Mouse (Mus musculus) hindbrain, postnatal 0 days (tissue): ENCODE results near the gene Gabpb2. TPM values are rescaled to one million over a fixed set of nuclear protein-coding genes. Genes with fewer than 3 reads are reported as not detected.

Experiments used
- ATAC-seq: fragments of 200-750 bp; cut with Nextera tagmentation; 2 replicates; pipeline ENCODE4 v1.8.0; 2017; ENCODE audit warnings: mild to moderate bottlenecking, moderate TSS enrichment, moderate library complexity
- DNase-seq: peaks from one replicate; pipeline ENCODE4 v3.0.0-alpha.2; 2015; ENCODE audit warnings: low spot score
- H3K27ac ChIP-seq: fragments of 300-500 bp; sonication (generic); 2 replicates; pipeline ENCODE4 v1.5.1; 2014; ENCODE audit warnings: mild to moderate bottlenecking
- H3K27me3 ChIP-seq: fragments of 300-500 bp; sonication (generic); 2 replicates; pipeline ENCODE4 v1.6.1; 2014; ENCODE audit warnings: low read length, mixed read lengths; ENCODE audit not compliant: insufficient read depth
- H3K36me3 ChIP-seq: fragments of 300-500 bp; sonication (generic); 2 replicates; pipeline ENCODE4 v1.6.1; 2014; ENCODE audit warnings: low read length, mixed read lengths; ENCODE audit not compliant: insufficient read depth
- H3K4me1 ChIP-seq: fragments of 300-500 bp; sonication (generic); 2 replicates; pipeline ENCODE4 v1.6.1; 2014; ENCODE audit warnings: antibody characterized with exemption, low read length, mixed read lengths; ENCODE audit not compliant: insufficient read depth
- H3K4me2 ChIP-seq: fragments of 300-500 bp; sonication (generic); 2 replicates; pipeline ENCODE4 v1.6.1; 2014; ENCODE audit warnings: low read depth, mild to moderate bottlenecking, low read length, moderate library complexity, mixed read lengths
- H3K4me3 ChIP-seq: fragments of 300-500 bp; sonication (generic); 2 replicates; pipeline ENCODE4 v1.5.1; 2014; ENCODE audit warnings: low read length
- H3K9ac ChIP-seq: fragments of 300-500 bp; sonication (generic); replicated peaks from 2 replicates; pipeline ENCODE4 v1.6.1; 2014; ENCODE audit warnings: mild to moderate bottlenecking, low read length, moderate library complexity, mixed read lengths
- H3K9me3 ChIP-seq: fragments of 300-500 bp; sonication (generic); 2 replicates; pipeline ENCODE4 v1.6.1; 2016; ENCODE audit warnings: low read length, mixed read lengths
- CTCF ChIP-seq: IDR thresholded peaks from 2 replicates; pipeline ENCODE4 v1.5.1; 2016; ENCODE audit warnings: antibody characterized with exemption, control low read depth, low read depth
- WGBS: fragments of 180-500 bp; shearing (Covaris S2); extraction: QIAGEN DNeasy Blood & Tissue Kit; methylation state at CpG from one replicate; pipeline ENCODE4 v1.1.7; 2014; 5-methylcytosine and 5-hydroxymethylcytosine counted together
- polyA plus RNA-seq: library from polyadenylated mRNA; unstranded; fragments of >200 nt; fragmentation: Nextera tagmentation; extraction: Ambion mirVana; gene quantifications from 2 replicates; pipeline ENCODE4 v1.2.1, GENCODE M21; 2015
- total RNA-seq: library from RNA; depleted of rRNA; stranded (reverse); fragments of >200 nt; gene quantifications from 2 replicates; pipeline ENCODE4 v1.2.3, GENCODE M21; 2014

Gabpb2 gene
- total and polyA plus RNA-seq, 2 experiments from 2014 or later, result 2.9 to 8.6 TPM

DNA sequence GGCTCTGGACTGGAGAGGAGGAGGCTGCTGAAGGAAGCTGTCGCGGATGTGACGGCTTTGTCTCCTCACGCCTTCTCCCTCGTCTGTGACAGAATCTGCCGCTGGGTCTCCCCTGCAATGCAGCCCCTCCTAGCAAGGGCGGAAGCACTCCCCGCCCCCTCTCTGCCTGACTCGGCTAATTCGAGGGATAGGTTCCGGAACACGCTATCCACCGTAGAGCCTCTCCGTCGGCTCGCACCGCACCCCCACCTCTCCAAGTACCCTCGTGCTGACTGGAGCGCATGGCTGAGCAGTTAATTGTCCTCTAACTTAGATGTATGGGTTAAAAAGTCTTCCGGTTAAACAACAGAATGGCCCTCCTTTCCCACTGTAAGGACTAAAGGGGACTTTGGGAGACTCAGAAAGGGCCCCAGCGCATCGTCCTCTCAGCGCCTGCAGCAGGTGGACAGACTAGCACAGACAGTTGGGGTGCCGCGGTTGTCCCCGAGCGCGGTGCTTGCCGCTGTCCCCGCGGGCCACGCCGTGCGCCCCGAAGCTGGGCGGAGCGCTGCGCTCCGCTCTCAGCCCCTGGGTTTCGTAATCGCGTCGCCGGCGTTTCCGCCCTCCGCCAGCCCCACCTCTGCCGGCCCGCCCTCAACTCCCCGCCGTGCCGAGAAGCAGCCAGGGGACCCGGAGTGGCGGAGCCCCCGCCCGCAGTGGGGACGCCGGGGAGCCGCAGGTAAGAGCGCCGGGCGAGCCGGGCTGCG is 10.6 kb upstream of the Gabpb2 start, which contains the start of gene Cdc42se1:
Gene Cdc42se1 (plus strand): TSS at position 585 of the 746 bp plus-strand sequence.
- peaks cover 20% of the 10 kb centered on the region for H3K4me1 ChIP-seq
- H3K4me3 ChIP-seq, result peak within 1 kb of the TSS; percentile 57
- H3K9ac ChIP-seq, result peak within 1 kb of the TSS; percentile 82
- no peaks in the 10 kb centered on the region for H3K27me3 ChIP-seq
- TF ChIP-seq CTCF, result peak; percentile 30; the same call in 1 of the 2 replicates
- ATAC-seq, result peak; percentile 88
- peaks cover 17% of the 10 kb centered on the region; the same call in 1 of the 2 replicates for H3K36me3 ChIP-seq
- peak within 1 kb of the TSS; percentile 91 for H3K4me2 ChIP-seq
- no peaks in the 10 kb centered on the region for H3K9me3 ChIP-seq
- peak within 1 kb of the TSS; percentile 93 for H3K27ac ChIP-seq
- WGBS, result under 1% methylated on average over 57 of the region's 64 CpGs
- peak; percentile 95 for DNase-seq

DNA sequence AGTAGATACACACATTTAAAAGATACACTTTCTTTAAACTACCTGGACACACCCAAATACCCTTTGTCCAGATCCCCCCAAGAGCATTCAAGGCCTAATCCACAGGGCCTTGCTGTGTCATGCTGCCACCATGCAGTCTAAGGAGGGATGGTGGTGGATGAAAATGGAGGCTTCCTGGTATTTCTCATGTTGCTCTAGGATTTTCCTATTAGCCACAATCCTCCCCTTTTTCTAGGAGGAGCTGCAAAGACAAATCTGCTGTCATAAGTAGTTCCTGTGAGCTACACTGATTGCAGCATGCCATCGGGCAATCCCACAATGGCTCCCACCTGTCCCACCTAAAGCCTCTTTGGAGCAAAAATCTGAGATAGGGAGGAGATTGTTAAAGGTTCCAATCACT is 9.5 kb upstream of the Gabpb2 start:
- H3K27ac ChIP-seq, result peak overlapping the region; percentile 93
- peak overlapping the region; percentile 57 for H3K4me3 ChIP-seq
- H3K27me3 ChIP-seq, result no peaks in the 10 kb centered on the region
- 10% methylated on average over 1 of the region's 1 CpGs for WGBS
- DNase-seq, result peak; percentile 55
- ATAC-seq, result no peak
- H3K36me3 ChIP-seq, result peaks cover 12% of the 10 kb centered on the region; the same call in 1 of the 2 replicates
- H3K4me2 ChIP-seq, result peak overlapping the region; percentile 91
- no peaks in the 10 kb centered on the region for H3K9me3 ChIP-seq
- H3K4me1 ChIP-seq, result peaks cover 20% of the 10 kb centered on the region
- H3K9ac ChIP-seq, result peak overlapping the region; percentile 82
- TF ChIP-seq CTCF, result no peak

DNA sequence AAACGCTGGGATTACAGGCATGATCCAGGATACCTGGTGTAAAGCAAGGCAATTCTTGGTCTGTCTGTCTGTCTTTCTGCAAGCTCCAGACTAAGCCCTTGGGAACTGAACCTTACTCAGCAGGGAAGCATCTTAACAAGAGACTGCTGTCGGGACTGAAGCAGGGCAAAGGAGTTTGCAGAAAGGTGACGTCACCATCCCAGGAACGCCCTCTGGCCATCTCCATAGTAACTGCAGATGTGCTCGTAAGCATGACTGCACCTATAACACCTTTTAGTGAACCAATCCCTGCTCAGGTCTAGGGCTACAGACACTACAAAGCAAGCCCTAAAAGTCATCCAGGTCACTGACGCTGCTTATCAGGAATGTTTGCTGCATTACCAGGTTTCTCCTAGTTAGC is 6.6 kb upstream of the Gabpb2 start:
- TF ChIP-seq CTCF, result no peak
- ATAC-seq, result no peak
- no peaks in the 10 kb centered on the region for H3K4me1 ChIP-seq

DNA sequence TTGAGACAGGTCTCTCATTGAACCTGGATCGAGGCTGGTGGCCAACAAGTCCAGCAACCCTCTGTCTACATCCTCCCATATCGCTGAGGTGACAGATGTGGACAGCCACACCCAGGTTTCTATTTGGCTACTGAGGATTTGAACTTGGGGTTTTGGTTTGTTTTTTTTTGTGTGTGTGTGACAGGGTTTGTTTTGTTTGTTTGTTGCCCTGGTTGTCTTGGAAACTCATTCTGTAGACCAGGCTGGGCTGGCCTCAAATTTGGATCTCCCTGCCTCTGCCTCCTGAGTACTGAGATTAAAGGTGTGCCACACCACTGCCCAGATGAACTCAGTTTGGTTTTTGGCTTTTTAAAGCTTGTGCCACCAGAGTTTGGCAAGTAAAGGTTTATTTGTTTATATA is 5.3 kb upstream of the Gabpb2 start:
- no peak overlapping the region for H3K9ac ChIP-seq
- no peak for ATAC-seq
- peaks cover 19% of the 10 kb centered on the region; the same call in 1 of the 2 replicates for H3K36me3 ChIP-seq

More for the DNA sequence above, 6.6 kb upstream of the Gabpb2 start:
- Histone ChIP-seq H3K27me3 (no peaks in the 10 kb centered on the region), H3K27ac (0 out of 2 replicates have a peak overlapping the region, but pooled peaks have one; percentile 13), H3K36me3 (peaks cover 19% of the 10 kb centered on the region; the same call in 1 of the 2 replicates), H3K9me3 (no peaks in the 10 kb centered on the region), H3K9ac (no peak overlapping the region; the same call in 1 of the 2 replicates), H3K4me3 (no peak overlapping the region), H3K4me2 (peak overlapping the region; percentile 24)
- peak; percentile 61 for DNase-seq
- 27% methylated on average over 6 of the region's 6 CpGs for WGBS

DNA sequence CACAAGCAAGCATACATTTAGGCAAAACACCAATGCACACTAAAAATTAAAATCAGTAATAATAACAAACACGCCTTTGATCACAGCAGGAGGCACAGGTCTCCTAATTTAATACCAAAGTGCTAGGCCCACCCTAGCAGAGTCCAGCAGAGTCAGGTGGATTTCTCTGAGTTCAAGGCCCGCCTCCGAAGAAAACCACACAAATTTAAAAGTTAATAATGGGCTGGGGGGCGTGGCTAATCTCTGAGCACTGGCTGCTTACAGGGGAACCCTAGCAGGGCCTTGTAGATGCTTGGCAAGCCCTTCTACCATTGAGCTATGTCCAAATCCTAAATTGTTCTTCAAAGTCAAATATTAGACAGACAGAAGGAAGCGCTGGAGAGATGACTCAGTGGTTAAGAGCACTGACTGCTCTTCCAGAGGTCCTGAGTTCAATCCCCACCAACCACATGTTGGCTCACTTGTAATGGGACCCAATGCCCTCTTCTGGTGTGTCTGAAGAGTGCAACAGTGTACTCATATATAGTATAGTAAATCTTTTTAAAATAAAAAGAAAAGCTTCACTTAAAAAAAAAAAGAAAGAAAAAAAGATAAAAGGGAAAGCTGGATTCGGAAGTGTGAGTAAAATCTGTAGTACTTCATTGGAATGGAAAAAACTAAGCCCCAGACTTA is 886 bp upstream of the Gabpb2 start:
- no peak for TF ChIP-seq CTCF
- H3K9ac ChIP-seq, result peak overlapping the region; percentile 88; the same call in 1 of the 2 replicates
- H3K4me3 ChIP-seq, result 0 out of 2 replicates have a peak overlapping the region, but pooled peaks have one; percentile 69
- peaks cover 5% of the 10 kb centered on the region; the same call in 1 of the 2 replicates for H3K4me1 ChIP-seq
- peak overlapping the region; percentile 98 for H3K27ac ChIP-seq
- no peaks in the 10 kb centered on the region for H3K9me3 ChIP-seq
- H3K4me2 ChIP-seq, result peak overlapping the region; percentile 63
- H3K36me3 ChIP-seq, result peaks cover 27% of the 10 kb centered on the region
- ATAC-seq (no peak), DNase-seq (no peak)
- H3K27me3 ChIP-seq, result no peaks in the 10 kb centered on the region
- WGBS, result 78% methylated on average over 6 of the region's 6 CpGs

More for the DNA sequence above, 5.3 kb upstream of the Gabpb2 start:
- H3K9me3 ChIP-seq, result no peaks in the 10 kb centered on the region
- H3K27me3 ChIP-seq, result no peaks in the 10 kb centered on the region
- H3K4me3 ChIP-seq, result no peak overlapping the region
- H3K27ac ChIP-seq, result no peak overlapping the region
- H3K4me1 ChIP-seq, result no peaks in the 10 kb centered on the region
- no peak for DNase-seq
- TF ChIP-seq CTCF, result no peak
- no peak overlapping the region for H3K4me2 ChIP-seq
- WGBS, result 89% methylated on average over 2 of the region's 2 CpGs

DNA sequence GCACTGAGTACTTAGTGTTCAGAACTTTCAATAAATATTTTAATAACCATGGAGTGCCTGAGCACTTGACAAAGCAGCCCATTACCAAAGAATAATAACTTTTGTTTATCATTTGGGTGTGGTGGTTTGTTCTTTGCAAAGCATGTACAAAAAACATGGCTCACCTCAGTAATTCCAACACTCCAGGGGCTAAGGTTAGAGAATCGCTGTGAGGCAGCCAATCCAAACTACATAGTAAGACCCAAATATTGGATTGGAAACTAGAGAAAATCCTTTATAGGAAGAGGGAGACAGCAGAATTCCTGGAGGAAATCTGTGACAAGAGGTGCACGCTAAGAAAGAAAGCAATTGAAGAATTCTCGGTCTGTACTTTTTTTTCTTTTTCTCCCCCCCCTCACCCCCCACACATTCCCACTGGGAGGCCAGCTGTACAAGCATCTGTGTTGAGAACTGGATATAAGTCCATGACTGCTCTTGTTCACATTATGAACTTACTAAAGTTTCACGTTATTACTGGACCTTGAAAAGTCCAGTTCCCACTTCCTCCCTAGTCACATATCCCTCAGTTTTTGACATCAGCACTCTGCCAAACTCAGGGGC is 961 bp downstream of the Gabpb2 start:
- peaks cover 5% of the 10 kb centered on the region; the same call in 1 of the 2 replicates for H3K4me1 ChIP-seq
- H3K4me3 ChIP-seq, result peak overlapping the region; percentile 69
- peak overlapping the region; percentile 88; the same call in 1 of the 2 replicates for H3K9ac ChIP-seq
- DNase-seq (no peak), ATAC-seq (peak; percentile 33)
- H3K27ac ChIP-seq, result peak overlapping the region; percentile 98
- peak overlapping the region; percentile 63 for H3K4me2 ChIP-seq
- H3K27me3 ChIP-seq, result no peaks in the 10 kb centered on the region
- TF ChIP-seq CTCF, result no peak
- WGBS, result 17% methylated on average over 4 of the region's 4 CpGs
- no peaks in the 10 kb centered on the region for H3K9me3 ChIP-seq
- H3K36me3 ChIP-seq, result peaks cover 21% of the 10 kb centered on the region
